Mouse (Mus musculus): ENCODE measurements at regions not wholly inside any gene's neighbourhood (a gene's known extent, or its start where the extent isn't known, plus 50 kb on each side); places are given as distances from the start of the nearest gene placed in this dataset.

DNA sequence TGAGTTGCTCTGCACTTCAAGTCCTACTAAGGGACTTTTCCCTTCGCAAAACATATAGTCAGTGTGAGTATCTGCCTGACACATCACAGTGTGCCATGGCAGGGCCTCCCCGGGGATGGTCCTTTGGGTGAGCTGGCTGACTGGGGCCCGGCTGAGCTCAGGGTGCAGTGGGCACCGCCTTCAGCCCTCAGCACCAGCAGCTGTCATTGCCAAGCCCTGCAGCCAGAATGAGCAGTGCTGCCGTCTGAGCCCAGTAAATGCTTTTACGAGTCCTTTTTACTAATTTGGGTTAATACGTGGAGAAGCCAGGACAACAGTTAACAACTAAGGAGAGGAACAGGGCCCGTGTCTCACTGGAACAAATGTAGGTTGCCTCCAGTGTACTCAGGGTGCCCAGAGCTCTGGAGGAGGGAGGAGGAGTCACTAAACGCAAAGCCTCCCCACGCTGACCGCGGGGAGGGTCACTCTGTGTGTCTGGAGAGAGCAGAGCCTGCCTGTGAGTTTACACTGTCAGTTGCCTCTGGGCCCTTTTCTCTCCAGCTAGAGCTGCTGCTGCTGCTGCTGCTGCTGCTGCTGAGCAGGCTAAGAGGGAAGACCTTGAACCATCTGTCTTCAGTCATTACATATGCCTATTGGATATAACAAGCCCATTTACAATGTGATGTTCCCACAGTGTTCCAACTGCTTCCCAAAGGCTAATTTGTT is 60.1 kb upstream of the Vps8 start:
- TF ChIP-seq POLR2A (IDR thresholded peaks at IDR 0.05; ENCODE audit: borderline replicate concordance, extremely low read depth, insufficient read depth, insufficient read length, poor library complexity, severe bottlenecking), result no peak
- no peak for TF ChIP-seq CTCF (IDR thresholded peaks at IDR 0.05; ENCODE audit: borderline replicate concordance, extremely low read depth, insufficient read depth, insufficient read length)
- peak; percentile 60 for DNase-seq (ENCODE audit: low read depth)

DNA sequence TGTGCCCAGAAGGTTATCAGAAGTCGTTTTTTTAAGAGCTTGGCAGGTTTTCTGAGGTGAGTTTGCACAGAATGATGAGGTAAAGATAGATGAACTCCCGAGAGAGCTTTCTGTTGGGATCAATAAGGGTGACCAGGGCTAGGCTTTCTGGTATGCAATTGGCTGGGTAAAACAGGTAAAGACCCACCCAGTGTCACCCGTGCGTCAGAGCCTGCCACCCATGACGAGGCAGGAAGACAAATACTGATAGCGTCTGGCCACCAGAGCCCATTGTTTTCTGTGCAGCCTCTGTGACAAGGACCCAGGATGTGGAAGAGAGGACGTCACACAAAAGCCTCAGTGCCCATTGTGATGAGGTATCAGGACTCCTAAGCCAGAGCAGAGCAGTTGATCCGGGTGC is 58.0 kb upstream of the Vps8 start:
- TF ChIP-seq CTCF (IDR thresholded peaks at IDR 0.05; ENCODE audit: borderline replicate concordance, extremely low read depth, insufficient read depth, insufficient read length) (no peak), POLR2A (IDR thresholded peaks at IDR 0.05; ENCODE audit: borderline replicate concordance, extremely low read depth, insufficient read depth, insufficient read length, poor library complexity, severe bottlenecking) (no peak)

DNA sequence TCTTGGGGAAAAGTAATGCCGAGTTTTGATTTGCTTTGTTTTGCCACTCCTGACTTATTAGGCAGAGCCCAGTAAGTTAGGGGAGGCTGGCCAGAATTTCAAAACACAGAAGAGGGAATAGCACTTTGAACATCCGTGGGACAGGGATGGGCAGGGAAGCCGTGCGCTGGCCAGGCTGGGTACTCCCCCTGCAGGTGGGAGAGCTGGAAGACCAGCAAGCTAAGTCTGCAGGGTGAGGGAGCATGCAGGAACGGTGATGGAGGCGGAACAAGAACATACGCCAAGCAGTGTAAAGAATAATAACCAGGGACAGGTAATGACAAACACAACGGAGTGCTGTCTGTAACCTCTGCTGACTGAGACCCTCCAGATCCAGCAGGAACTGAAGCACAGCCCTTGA is 55.5 kb upstream of the Vps8 start:
- DNase-seq (ENCODE audit: low read depth), result peak; percentile 51
- TF ChIP-seq POLR2A (IDR thresholded peaks at IDR 0.05; ENCODE audit: borderline replicate concordance, extremely low read depth, insufficient read depth, insufficient read length, poor library complexity, severe bottlenecking) (no peak), CTCF (IDR thresholded peaks at IDR 0.05; ENCODE audit: borderline replicate concordance, extremely low read depth, insufficient read depth, insufficient read length) (peak; percentile 56; the same call in 1 of the 2 replicates)

More for the DNA sequence above, 58.0 kb upstream of the Vps8 start:
- no peak for DNase-seq (ENCODE audit: low read depth)

DNA sequence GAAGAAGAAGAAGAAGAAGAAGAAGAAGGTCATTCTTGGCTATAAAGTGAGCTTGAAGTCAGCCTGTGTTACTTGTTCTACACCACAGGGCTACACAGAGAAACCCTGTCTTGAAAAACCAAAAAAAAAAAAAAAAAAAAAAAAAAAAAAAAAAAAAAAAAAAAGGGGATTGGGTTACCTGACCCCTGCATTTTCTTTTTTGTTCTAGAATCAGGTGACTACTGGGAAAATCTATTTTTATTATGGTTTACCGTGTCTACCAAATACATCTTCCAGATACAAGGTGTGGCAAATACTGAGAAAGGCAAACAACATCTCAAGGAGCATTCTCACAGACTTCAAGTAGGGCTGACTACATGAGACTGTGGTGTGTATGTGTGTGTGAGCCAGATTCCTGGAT is 54.1 kb upstream of the Vps8 start:
- DNase-seq (ENCODE audit: low read depth), result no peak
- TF ChIP-seq CTCF (IDR thresholded peaks at IDR 0.05; ENCODE audit: borderline replicate concordance, extremely low read depth, insufficient read depth, insufficient read length), result no peak
- TF ChIP-seq POLR2A (IDR thresholded peaks at IDR 0.05; ENCODE audit: borderline replicate concordance, extremely low read depth, insufficient read depth, insufficient read length, poor library complexity, severe bottlenecking), result no peak

DNA sequence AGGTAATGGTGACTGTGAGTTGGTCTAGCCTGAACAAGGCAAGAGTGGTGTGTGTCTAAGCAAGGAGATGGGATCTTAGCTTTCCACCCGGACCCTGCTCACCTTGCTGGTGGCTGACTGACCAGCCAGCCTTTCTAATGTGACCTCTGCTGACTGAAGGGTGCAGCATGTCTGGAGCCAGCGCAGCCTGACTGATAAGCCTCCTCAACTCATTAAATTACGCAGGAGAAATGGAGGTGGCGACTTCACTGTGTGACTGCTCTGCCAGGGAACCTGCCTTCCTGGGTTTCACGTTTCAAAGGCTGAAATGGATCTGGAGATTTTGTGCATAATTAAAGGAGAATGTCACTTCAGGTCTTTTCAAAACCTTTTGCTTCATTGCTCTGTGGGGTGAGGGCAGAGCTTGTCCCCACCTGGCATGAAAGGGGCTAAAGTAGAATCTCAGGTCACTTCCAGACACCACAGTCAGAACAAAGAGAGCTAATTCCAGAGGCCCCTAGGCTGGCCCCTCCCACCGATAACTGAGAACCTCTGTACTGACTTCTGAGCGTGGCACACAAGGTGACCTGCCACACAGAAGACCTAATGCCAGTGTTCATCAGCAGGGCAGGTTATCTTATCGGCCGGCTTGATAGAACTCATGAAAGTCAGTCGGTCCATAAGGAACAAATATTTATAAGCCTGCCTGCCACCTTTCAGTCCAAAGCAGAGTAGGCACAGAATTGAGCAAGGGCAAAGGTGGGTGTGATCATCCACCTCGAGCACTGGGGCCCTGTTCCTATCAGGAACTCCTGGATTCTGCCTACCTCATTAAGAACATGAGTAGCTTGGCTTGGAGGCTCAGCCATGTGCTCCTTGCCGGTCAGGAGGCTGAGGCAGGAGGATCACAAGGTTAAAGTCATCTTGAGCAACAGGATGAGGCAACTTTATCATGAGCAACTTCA is 53.1 kb upstream of the Vps8 start:
- DNase-seq (ENCODE audit: low read depth), result no peak
- TF ChIP-seq POLR2A (IDR thresholded peaks at IDR 0.05; ENCODE audit: borderline replicate concordance, extremely low read depth, insufficient read depth, insufficient read length, poor library complexity, severe bottlenecking) (no peak), CTCF (IDR thresholded peaks at IDR 0.05; ENCODE audit: borderline replicate concordance, extremely low read depth, insufficient read depth, insufficient read length) (no peak)
